ENCODE assay signal across 10 mouse cellular contexts in the genomic region with DNA sequence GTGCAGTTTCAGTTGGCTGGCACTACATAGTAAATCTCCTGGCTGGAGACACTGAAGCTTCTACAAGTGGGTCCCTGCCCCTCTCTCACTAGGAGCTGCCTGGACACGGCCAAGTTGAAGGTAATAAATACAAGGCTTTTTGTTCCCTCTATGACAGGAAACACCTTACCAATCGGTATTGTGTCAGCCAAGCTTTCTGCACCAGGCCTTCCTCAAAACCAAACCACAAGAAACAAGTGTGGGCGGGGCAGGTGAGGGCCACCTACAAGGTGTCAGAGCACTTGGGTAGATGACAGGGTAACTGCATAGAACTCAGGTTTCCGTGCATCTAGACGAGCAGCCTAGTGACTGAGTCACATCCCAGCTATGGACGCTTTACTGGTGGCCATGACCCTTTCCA. TPM values are rescaled to one million over a fixed set of nuclear protein-coding genes. Genes with fewer than 3 reads are reported as not detected.
DNase-seq lines count a peak whose midpoint lies in the region; ATAC-seq lines count a peak whose summit lies in the region.
"Had no signal": no experiment of that assay in that cellular context is flagged by ENCODE, and none has a peak within 500 bp of the region (broad histone marks: within the 10 kb centered on the region; RNA-seq: fewer than 3 reads in every experiment).

No protein-coding gene starts in this region.

- intact Hi-C loops in heart, postnatal 14 days (cut with DNase I) = loop anchor here (5.0 kb wide), 1 partner anchor 49 kb away; no protein-coding TSS in a partner anchor

- WGBS in heart, embryonic 13.5 days = 88% methylated on average over 6 of the region's 6 CpGs

- H3K9ac ChIP-seq in heart, embryonic 13.5 days = no peak overlapping the region
- H3K9ac ChIP-seq: embryonic facial prominence, embryonic 12.5 days had no signal

- H3K27ac ChIP-seq in heart, embryonic 13.5 days (replicated peaks) = 0 out of 2 replicates have a peak overlapping the region, but pooled peaks have one; percentile 53

- H3K4me3 ChIP-seq in heart, embryonic 13.5 days = no peak overlapping the region
- H3K4me3 ChIP-seq: embryonic facial prominence, embryonic 12.5 days had no signal

- DNase-seq in heart, postnatal 14 days = no peak
- peak; percentile 85 to 91 for DNase-seq in B cell, adult 2 months
- peak; percentile 92 for DNase-seq in induced T-regulatory cell, adult 2 months (ENCODE audit: low read depth)
- DNase-seq in spleen, adult 18-20 months = peak; percentile 72 to 78
- no peak for DNase-seq in cerebellum, postnatal 14 days
- no peak for DNase-seq in urinary bladder, postnatal 10 days (ENCODE audit: low spot score)
- no peak for DNase-seq in layer of hippocampus, adult 11-12 months (ENCODE audit: low spot score)
- DNase-seq: heart, postnatal 4 days had no signal

- H3K4me2 ChIP-seq in heart, embryonic 13.5 days = no peak overlapping the region
- H3K4me2 ChIP-seq: embryonic facial prominence, embryonic 12.5 days had no signal

- ATAC-seq in heart, embryonic 13.5 days (ENCODE audit: extremely low read depth, insufficient number of reproducible peaks, low FRiP score, low TSS enrichment) = no peak

- peaks cover 48% of the 10 kb centered on the region for H3K4me1 ChIP-seq in heart, embryonic 13.5 days

- H3K36me3 ChIP-seq in heart, embryonic 13.5 days = peaks cover 64% of the 10 kb centered on the region

- H3K9me3 ChIP-seq in heart, embryonic 13.5 days = no peaks in the 10 kb centered on the region
- H3K9me3 ChIP-seq: embryonic facial prominence, embryonic 12.5 days had no signal

- no peaks in the 10 kb centered on the region for H3K27me3 ChIP-seq in heart, embryonic 13.5 days (replicated peaks)
- H3K27me3 ChIP-seq: embryonic facial prominence, embryonic 12.5 days had no signal

RNA-seq across cellular contexts. Expression of a gene that starts 7.4 kb away (rescaled TPM):
- polyA plus RNA-seq in heart, embryonic 13.5 days (2015; fragmentation: Nextera tagmentation; extraction: Ambion mirVana) = 2.7 and 3.1 TPM in 2 replicates
- 1 to 10 TPM; 6.0 to 7.1 TPM for total RNA-seq in heart, postnatal 14 days (2021)

RNA-seq across cellular contexts. Expression of a gene that starts 53.0 kb away (rescaled TPM):
- polyA plus RNA-seq in heart, embryonic 13.5 days (2015; fragmentation: Nextera tagmentation; extraction: Ambion mirVana) = 5.8 and 6.3 TPM in 2 replicates
- total RNA-seq in heart, postnatal 14 days (2021) = 1 to 10 TPM; 6.6 to 8.6 TPM

Comparison
In these comparisons a context has a peak if more than half of its experiments do, and no peak if none do; other contexts are left out.
1. DNase-seq: peak in B cell, adult 2 months (2 of 2), induced T-regulatory cell, adult 2 months (single experiment) and spleen, adult 18-20 months (2 of 2); none in heart, postnatal 14 days (0 of 2), cerebellum, postnatal 14 days (0 of 2), urinary bladder, postnatal 10 days (single experiment) and layer of hippocampus, adult 11-12 months (single experiment).